Mouse (Mus musculus) layer of hippocampus, adult 11-12 months (tissue): ENCODE data around the gene Vps26c.

ENCODE experiments used
- DNase-seq: peaks from one replicate; pipeline ENCODE4 v3.0.0; 2022; ENCODE audit warnings: low spot score

Vps26c gene

DNA sequence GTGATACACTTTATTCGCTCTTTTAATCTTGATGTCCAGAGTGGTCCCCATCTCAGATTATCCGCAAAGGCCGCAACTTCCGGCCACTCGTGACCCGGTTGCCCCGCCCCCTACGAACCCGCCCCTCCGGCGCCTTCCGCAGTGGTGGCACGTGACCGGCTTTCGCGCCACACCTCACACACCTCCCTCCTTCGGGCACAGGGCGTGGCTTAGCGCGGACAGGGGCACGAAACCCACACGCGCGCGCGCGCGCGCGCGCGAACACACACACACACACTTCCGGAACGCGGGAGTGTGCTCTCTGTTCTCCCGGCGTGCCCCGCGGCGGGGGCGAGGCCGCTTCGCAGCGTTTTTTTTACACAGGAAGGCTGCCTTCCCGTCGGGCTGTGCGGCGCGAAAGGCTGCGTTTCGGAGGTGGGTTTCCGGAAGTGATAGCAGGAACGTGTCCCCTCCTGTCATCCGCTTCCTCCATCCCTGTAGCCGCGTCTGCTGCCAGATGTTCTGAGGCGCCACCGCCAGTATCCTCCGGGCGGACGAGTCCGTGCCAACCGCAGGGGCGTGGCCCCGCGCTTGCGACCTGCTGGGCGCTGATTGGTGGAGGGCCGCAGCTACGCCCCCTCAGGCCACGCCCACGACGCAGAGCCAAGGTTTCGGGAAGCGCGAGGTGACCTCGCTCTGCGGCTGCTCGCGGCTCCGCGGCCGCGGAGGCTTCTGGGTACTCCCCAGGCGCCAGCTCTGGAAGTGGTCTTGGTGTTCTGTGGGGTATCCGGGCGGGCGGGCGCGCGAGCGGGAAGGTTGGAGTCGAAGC lies at the start of gene Vps26c:
Vps26c (minus strand) TSS at position 487 of the 808 bp plus-strand sequence.
- DNase-seq = peak; percentile 97

DNA sequence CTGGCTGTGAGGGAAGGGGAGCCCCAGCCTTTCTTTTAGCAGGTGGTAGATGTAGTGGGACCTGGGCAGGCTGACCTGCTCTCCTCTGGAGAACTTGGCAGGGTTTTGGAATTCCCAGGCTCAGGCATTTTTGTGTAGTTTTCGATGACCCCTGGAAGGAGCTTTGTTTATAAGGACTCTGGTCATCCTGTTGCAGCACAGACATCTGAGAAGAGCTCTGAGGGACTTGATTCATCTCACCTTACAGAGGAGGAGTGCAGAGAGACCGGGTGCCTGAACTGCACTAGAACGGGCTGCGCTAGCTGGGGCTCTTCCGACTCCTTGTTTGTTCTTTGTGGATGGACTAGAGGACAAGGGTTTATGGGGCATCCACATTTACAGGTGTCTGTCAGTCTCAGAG lies 49.1 kb upstream of the Vps26c start:
- no peak for DNase-seq

DNA sequence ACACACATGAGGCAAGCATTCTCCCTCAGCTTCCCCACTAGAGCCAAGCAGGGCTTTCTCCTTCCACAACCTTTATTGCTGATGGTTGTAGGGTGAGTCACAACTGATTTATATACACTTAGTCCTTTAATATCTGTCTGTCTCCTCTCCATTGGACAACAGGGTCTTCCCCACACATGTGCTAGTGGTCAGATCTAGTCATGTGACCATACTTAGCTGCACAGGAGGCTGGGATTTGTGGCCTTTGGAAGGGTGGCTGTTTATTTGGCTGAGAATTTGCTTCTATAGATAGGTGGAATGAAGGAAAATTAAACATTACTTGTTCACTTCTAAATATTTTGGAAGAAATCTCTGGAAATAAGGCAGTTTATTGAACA lies 48.1 kb upstream of the Vps26c start:
- DNase-seq = no peak

DNA sequence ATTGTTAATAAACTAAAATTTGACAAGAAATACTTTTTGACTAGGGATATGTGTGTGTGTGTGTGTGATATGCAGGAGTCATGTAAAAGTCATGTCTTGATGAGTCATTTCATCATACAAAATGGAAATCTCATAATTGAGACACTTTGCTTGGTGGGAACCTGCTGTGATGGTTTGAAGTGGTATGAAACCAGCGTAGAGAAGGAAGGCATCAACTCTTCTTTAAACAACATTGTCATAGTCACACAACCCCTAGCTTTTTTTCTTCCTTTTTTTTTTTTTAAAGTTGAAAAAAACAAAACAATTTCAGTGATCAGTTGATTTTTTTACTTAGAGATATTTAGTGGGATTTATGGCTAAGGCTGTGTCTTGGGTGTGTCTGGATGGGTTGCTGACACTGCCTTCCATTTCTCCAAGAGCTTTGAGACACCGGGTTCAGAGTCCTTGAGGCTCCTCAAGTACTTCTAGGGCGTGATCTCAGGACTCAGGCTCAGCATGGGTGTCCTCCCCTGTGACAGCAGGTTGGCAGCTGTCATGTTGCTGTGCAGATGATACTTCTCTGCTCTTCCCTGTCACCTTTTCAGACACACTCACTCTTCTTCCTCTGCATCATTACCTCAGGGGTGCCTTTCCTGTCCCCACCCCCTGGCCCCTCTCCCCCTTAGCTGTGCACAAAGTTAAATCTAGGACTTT lies 47.5 kb upstream of the Vps26c start:
- DNase-seq = no peak

DNA sequence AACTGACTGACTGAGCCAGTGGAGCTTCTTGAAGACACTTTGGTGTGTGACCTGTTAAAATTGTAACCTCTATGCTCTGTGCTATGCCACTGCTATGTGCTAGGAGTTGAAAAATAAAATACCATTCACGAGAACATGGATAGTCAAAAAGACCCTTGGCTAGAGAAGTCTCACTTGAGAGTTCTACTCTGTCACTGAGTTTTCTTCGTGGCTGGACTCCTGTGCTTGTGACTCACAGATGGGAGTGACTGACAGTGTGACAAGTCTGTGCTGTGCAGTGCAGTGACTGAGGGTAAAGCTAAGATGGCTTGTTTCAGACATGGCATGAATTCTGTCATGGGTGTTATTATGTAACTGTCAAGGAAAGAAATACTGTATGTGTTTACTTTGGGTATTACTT lies 45.8 kb upstream of the Vps26c start:
- DNase-seq = no peak

DNA sequence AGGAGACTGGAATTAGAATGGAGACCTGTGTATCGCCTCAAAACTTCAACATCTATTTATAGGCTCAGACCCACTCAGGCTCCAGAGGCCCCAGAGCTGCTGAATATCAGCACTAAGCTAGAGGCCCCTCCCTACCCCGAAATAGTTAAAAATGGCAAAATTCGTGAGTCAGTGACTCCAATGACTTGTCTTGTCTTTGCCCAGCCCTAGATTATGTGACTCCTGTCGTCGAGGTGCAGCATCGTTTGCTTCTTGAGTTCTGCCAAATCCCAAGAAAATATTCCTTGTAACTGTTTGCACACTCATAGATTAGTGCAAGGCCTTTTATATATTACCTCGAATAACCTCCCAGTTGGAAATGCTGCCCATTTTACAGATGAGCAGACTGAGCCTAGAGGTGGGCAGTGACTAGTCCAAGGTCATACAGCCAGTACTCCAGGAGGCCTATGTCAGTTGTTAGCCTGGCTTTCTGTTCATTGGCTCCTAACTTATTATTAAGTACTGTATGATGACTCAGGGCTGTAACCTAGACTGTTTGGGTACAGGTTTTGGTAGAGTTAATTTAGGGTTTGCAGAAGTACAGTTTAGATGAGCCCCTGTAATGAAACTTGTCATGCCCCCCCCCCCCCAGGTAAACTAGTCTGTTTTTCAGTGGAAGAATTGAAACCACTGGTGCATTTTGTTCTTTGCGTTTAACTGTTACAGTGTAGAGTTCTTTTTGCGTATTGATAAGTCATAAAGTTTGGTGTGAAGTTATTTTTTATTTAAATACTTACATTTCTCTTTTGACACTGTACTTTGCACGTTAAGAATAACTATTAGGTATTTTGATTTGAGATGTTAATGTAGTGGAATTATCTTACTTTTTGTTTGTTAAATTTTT lies 44.7 kb upstream of the Vps26c start:
- DNase-seq = no peak

DNA sequence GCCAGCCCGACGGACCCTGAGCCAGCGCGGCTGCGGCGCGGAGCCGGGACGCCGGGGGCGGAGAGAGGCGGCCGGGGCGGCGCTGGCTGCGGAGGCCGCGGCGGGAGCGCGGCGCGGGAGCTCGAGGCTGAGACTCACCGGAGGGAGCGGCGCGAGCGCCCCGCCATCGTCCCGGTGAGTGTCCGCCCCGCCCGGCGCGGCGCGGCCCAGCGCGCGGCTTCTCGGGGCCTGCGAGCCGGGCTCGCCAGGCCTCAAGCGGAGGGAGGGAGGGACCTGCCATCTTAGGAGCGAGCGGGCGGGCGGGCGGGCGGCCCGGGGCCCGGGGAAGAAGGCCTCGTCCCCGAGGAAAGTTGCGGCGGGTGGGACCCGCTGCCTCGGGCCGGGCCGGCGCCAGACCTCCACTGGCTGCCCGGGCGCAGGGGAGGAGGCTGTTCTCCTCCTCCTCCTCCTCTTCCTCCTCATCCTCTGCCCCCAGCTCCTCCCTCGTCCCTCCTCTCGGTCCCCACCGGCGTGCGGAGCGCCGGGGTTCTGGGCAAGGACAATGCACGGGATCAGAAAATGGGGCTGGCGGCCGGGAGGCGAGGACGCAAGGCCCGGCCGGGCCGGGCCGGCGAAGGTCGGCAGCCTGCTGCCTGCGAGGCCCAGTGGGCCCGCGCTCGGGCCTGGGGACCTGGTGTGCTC lies 43.9 kb upstream of the Vps26c start:
- DNase-seq = peak; percentile 41

DNA sequence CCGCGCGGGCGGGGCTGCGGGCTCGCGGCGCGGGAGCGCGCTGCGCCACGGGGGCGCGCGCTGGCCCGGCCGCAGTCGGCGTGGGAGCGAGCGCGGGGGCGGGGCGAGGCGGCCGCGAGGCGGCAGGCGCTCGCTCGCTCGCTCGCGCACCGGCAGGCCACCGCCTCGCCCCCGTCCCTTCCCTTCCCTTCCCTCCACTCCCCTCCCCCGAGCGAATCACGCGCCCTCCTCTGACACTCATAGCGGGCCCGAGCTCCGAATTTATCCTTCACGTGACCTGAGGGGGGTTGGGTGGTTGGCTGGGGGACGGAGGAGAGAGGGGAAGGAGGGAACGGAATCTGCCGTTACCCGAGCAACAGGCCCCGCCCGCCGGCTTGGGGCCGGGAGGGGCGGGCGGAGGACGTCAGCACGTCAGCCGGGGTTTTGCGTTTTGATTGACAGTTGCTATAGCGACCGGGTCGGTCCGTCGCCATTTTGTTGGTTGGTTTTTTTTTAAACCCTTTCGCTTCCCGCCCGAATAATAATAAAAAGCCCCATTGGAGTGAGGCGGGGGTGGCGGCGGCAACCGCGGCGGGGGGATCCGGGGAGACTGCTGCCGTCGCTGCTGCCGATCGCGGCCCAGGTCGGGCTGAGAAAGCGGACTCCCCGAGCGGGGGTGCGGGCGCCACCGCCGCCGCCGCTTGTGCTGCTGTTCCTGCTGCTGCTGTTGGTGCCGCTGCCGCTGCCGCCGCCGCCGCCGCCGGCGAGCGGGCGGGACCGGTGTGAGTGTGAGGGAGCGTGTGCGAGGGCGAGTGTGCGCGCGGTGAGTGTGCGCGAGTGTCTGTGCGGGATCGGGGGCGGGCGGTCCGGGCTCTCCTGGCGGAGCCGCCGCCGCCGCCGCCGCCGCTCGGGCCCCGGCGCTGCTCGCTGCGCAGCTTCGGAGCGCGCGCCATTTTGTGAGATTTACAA lies 42.9 kb upstream of the Vps26c start, which contains the start of gene Dyrk1a:
Dyrk1a (plus strand) TSS at position 782 of the 948 bp plus-strand sequence.
- peak; percentile 98 for DNase-seq

DNA sequence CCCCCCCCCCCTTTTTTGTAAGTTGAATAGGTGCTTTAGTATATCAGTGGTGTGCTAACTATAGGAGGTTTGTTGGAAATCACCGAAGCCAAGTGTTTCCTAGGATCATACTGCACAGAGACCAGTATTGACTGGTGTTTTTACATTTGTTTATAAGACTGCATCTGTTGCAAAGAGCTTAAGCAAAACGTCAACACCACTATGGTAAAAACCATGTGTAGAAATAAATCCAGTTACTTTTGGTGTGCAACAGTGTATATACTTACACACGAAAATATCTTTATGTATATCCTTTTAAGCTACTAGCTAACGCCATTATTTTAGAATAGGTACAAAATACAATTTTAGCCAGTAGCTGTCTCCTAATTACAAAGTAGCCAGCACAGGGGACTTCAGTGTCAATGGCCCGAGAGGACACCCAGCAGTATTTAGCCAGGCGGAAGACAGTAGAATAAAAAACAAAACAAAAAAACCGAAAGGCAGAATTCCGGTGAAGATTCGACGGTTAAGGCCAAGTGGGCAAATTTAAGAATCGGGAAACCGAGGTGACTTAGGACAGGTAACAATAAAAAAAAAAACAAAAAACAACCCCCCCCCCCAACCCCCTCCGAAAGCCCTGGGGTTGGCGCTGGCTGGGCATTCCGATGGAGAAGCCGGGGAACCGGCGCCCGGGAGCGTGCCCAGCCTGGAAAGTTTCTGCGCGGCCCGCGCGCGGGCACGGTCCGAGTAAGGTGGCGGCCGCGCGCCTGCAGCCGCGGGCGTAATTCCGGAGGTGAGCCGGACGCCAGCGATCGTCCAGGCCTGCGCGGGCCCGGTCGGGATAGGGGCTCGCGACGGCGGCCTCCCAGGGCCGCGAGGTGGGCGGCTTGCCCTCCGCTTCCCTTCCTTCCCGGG lies 42.0 kb upstream of the Vps26c start:
- peak; percentile 77 for DNase-seq

DNA sequence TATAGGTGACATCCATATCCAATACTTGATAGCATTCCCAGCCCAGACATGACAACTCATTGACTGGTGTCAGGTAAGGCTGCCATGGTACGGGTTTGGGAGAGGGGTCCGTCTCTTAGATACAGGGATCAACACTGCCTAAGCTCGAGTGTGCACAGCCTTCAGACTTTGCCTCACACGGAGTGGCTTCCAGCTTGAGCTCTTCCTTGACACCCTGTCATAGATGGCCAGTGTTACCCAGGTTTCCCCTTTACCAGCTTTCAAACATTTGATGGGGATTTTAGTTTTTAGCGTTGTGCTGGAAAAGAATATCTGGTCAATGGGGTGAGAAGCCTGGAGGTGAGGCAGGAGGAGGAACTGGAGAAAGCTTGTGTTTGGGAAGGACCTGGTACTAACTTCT lies 41.1 kb upstream of the Vps26c start:
- DNase-seq = no peak

DNA sequence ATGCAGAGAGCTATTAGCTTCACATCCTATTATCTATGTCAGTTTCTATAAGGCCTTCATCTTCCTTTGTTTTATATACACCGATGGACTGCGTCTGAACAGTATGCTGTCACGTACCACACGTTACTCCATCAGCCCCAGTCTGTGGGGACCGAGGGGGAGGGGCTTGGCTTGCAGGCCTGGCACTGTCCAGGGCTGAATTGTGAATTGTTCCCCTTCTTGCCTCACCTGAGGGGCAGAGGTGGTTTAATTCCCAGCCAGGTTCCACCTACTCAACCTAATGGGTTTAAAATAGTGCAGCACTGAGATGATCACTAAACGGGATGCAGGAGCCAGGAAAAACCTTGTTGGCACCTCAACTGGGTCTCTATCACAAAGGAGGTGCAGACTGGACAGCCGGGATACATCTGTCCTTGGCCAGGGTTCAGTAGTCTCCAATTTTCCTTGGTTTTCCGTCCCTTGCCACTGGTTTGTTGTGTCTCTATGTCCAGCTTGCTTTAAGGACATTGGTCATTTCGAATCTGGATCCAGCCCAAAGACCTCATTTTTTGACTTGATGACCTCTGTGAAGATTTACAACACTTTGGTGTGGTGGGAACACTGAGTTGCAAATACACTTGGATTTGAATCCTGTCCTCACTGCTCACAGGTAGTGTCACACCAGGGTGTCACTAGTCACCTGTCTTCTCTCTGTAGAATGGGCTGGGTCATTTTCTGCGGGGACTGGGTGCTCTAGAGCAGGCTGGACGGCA lies 40.4 kb upstream of the Vps26c start:
- no peak for DNase-seq

DNA sequence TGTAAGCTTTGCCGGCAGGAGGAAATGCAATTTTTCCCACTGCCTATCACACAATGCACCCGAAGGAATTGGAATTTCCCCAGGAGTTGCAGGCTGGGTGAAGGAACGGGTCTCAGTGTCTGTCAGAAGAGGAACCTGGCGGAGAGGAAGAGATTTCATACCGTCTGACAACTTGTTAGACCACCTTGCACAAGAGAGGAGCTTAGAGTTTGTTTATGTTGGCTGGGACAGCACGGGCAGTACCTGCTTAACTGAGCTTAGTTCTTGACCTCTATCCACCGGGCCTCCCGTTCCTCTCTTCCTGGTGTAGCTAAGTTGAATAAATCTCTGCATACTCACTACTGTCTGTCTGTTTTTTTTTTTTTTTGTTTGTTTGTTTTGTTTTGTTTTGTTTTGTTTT lies 39.5 kb upstream of the Vps26c start:
- no peak for DNase-seq

DNA sequence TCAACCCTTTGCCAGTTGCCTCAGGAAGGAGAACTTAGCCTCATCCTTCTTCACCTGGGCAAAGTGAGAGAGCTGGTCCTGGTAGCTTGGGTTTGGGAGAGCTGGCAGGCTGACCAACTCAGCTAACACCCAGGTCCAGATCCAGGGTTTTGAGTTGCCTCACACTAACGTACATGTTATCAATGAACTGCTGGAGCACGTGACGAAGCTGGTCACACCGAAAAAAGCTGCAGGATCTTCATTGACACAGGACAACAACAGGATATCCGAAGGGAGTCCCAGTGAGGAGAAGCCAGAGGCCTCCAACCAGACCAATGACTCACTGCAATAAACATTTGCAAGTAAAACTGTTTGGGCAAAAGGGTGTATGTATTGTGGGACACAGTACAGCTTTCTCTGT lies 34.0 kb upstream of the Vps26c start:
- DNase-seq = no peak

DNA sequence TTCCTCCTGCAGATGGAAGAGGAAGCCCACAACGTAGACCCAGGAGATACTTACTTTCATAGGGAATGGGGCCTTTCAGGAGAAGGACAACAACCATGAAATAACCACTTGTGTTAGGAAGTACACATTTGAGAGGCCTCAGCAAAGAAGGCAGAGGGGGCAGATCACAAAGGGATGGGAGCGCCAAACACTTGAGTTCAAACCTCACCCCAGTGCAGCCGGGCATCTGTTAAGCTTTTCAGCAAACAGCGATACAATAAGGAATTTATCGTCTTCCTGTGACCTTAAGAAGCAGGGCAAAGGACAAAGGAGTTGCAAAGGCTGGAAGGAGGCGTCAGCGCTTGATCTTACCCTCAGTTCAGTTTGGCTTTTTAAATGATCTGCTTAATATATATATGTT lies 33.2 kb upstream of the Vps26c start:
- no peak for DNase-seq

DNA sequence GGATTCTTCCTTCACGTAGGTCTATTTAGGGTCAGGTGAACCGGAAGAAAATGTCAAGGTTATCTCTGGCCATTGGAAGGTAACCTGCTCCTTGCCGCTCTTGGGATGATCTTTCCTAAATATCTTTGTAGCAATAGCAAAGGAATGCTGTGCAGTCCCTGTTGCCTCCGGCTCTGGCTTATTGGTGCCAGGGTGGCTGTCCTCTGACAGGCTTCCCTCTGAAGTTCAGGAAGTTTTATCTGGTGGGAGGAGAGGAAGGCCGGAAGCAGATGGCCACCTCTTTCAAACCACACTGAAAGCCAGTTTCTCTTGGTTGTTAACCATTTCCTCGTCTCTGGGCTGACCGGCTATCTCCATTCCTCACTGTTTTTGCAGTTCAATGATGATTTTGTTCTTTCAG lies 32.7 kb upstream of the Vps26c start:
- DNase-seq = no peak

DNA sequence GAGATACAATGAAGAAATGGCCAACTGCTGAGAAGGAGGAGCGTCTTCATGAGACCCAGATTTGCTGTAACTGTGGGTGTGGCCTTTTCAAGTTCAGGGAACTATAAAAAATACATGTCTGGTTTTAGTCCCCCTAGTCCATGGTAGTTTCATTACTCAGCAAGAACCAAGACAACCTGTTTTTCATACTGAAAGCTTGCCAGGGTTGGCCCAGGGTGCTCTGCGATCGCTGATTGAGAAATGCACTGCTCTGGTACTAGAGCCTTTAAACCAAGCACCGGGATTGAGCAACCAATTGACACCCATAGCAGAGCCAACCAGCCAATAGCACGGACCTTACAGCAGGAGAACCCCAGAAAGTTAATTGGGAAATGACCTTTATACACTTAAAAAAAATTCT lies 29.6 kb upstream of the Vps26c start:
- no peak for DNase-seq

DNA sequence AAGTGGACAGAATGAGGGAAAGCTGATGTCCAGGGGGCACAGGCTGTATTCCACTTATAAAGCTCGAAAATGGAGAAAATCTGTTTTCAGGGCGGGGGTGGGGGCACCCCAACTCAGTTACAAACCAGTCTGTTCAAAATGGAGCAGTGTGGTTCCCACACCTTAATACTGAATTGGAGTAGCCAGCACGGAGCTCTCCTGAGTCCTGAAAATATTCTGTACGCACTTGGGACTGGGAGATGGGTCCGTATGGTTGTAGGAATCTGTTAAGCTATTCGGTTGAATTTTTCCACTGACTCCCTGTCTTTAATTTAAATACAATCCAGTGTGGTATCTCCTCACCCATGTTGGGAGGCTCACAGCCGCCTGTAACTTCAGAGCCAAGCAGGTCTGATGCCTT lies 28.7 kb upstream of the Vps26c start:
- no peak for DNase-seq

DNA sequence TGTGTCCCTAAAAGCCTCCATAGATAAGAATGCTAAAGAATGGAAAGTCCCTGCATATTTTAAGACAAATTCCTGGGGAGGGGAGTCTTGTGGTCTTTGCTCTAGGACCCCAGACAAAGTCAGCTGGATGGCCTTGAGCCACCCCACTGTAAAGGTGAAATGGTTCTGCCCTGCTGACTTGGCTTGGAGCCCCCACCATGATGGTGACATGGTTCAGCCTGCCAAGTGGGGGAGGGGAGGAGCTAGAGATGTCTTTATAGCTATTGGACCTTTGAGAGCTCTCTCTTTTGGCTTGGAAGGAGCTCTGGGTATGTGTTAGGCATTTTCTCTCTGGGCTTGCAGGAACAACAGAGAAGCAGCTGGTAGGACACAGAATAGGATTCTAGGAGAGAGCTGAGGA lies 25.3 kb upstream of the Vps26c start:
- no peak for DNase-seq

DNA sequence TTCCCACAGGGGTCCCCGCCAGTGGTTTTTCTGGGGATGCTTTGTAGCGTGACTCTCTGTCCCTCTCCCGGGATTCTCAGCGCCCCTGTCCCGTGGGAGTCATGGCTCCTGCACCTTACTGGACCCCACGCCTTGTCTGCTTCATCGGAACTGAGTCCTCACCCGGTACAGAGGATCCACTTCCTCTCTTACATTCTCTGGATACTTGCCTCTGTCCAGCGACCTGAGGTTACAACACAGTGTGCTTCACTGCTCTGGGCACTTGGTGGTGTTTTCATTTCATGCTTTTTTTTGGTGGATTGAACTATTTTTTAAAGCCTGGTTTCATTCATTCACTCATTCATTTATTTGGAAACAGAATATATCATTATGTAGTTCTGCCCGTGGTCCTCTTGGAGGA lies 23.2 kb upstream of the Vps26c start:
- DNase-seq = no peak
